Mouse (Mus musculus) small intestine, adult 2 months (tissue): Measurements from ENCODE around the gene Prkg1.

Experiments used
- CTCF ChIP-seq: fragments of 200-500 bp; IDR thresholded peaks from 2 replicates; pipeline ENCODE4 v1.5.1; 2012; ENCODE audit warnings: low read depth, mild to moderate bottlenecking, control low read depth, inconsistent platforms, low read length, moderate library complexity, mixed read lengths; ENCODE audit not compliant: insufficient replicate concordance, insufficient read length; ENCODE audit errors: extremely low read depth
- POLR2A ChIP-seq: fragments of 200-500 bp; IDR thresholded peaks from 2 replicates; pipeline ENCODE4 v1.6.1; 2012; ENCODE audit warnings: low read depth, mild to moderate bottlenecking, control low read depth, inconsistent platforms, low read length, moderate library complexity

GRCm38 (mm10) chr19:31546063-31546462, 218.8 kb downstream of the Prkg1 start:
- TF ChIP-seq CTCF (no peak), POLR2A (no peak)
